Mouse (Mus musculus) cerebellum, adult 2 months (tissue): Measurements from ENCODE around the gene Cd81.

Experiments
- CTCF ChIP-seq: fragments of 200-500 bp; IDR thresholded peaks from 2 replicates; pipeline ENCODE4 v1.5.1; 2011; ENCODE audit warnings: low read depth, mild to moderate bottlenecking, control low read depth, low read length, moderate library complexity, borderline replicate concordance; ENCODE audit not compliant: insufficient read depth
- POLR2A ChIP-seq: fragments of 200-500 bp; IDR thresholded peaks from 2 replicates; pipeline ENCODE4 v1.6.1; 2011; ENCODE audit warnings: low read length, control low read depth, borderline replicate concordance; ENCODE audit not compliant: insufficient read depth

DNA sequence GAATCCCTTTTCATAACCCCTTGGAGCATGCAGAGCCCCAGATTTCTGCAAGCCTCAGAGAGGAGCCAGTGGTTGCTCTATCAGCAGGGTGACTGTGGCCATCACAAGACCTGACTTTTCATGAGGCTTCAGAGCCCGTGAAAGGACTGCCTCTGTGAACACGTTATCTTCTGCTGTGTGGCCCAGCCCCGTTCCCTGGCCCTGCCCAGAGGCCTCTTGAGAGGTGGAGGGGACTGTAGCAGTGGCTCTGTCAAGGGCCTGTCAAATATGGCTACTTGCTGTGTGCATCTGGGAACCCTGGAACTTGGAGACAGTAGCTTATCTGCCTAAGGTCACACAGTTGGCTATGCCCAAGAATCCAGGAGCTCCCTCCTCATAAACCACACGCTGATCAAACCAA is 59.2 kb downstream of the Cd81 start:
- TF ChIP-seq POLR2A = no peak
- no peak for TF ChIP-seq CTCF
